Mouse (Mus musculus) CH12.LX (cell line): ENCODE measurements at regions not wholly inside any gene's neighbourhood (a gene's known extent, or its start where the extent isn't known, plus 50 kb on each side); places are given as distances from the start of the nearest gene placed in this dataset.

Experiments
- CTCF ChIP-seq, 2 experiments: IDR thresholded peaks in 1 of 2; conservative IDR thresholded peaks in 1 of 2; 2 replicates each; pipeline ENCODE4 v1.5.1; 2011 to 2012; ENCODE audit warnings: low read depth in 2 of 2, low read length in 2 of 2, improper control_type of control experiment in 1 of 2, inconsistent platforms in 1 of 2, mild to moderate bottlenecking in 1 of 2, moderate library complexity in 1 of 2
- ZMIZ1 ChIP-seq: IDR thresholded peaks from 2 replicates; pipeline ENCODE4 v1.6.1; 2012; ENCODE audit warnings: low read depth, mild to moderate bottlenecking, inconsistent platforms, low read length, improper control_type of control experiment

DNA sequence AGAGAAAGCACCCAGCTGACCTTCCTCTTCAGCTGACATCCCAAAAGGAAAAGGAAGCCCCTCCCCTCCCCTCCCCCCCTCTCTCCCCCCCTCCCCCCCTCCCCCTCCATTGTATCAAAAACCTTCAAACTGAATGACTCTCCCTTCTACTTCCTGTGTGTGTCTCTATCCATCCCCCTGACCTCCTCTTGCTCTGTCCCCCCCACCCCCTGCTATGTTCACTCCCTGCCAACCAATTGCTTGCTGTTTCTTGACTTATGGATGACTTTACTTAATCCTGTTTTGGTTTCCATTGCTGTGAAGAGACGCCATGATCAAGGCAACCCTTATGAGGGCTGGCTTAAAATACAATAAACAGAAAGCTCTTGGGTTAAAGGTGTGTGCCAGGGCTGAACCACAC is 64.7 kb upstream of the Itga6 start:
- TF ChIP-seq CTCF (conservative IDR thresholded peaks at IDR 0.05 in 1 of 2, IDR thresholded peaks at IDR 0.05 in 1 of 2; ENCODE audit: low read depth in 2 of 2, low read length in 2 of 2) (no peak), ZMIZ1 (no peak)
